8 mouse cellular contexts compared by ENCODE assay signal in the genomic region with DNA sequence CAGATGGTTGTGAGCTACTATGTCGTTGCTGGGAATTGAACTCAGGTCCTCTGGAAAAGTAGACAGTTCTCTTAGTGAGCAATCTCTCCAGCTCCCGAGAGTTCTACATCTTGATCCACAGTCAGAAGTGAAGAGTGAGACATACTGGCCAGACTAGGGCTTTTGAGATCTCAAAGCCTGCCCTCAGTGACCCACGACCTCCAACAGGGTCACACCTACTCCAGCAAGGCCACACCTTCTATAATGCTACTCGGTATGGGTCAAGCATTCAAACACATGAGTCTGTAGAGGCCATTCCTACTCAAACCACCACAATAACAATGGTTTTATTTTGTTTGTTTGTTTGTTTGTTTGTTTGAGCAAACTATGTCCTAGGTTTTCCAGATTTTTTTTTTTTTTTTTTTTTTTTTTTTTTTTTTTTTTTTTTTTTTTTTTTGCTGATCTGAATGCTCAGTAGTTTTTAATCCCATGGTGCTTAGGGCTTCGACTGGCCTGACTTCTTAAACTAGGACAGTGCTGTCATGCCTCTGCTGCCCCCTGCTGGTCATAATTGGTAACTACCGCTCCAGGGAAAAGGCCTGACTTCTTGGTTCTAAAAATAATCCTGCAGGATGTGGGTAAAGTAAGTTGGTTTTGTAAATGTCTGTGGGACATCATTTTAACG. TPM values are rescaled to one million over a fixed set of nuclear protein-coding genes. Genes with fewer than 3 reads are reported as not detected.
DNase-seq lines count a peak whose midpoint lies in the region; ATAC-seq lines count a peak whose summit lies in the region.
"Had no signal": no experiment of that assay in that cellular context is flagged by ENCODE, and none has a peak within 500 bp of the region (broad histone marks: within the 10 kb centered on the region; RNA-seq: fewer than 3 reads in every experiment).

No protein-coding gene starts in this region.

- no peak overlapping the region for H3K27ac ChIP-seq in forebrain, embryonic 14.5 days (ENCODE audit: low read depth, low read length)
- H3K27ac ChIP-seq in hindbrain, embryonic 14.5 days, result no peak overlapping the region
- H3K27ac ChIP-seq: neural tube, embryonic 13.5 days had no signal

- no peak overlapping the region for H3K4me2 ChIP-seq in forebrain, embryonic 14.5 days (ENCODE audit: low read length)
- H3K4me2 ChIP-seq in hindbrain, embryonic 14.5 days (replicated peaks), result no peak overlapping the region
- H3K4me2 ChIP-seq: neural tube, embryonic 13.5 days had no signal

- no peaks in the 10 kb centered on the region for H3K9me3 ChIP-seq in forebrain, embryonic 14.5 days (replicated peaks; ENCODE audit: control insufficient read depth, low read length)
- no peaks in the 10 kb centered on the region for H3K9me3 ChIP-seq in hindbrain, embryonic 14.5 days (ENCODE audit: control insufficient read depth, low read length)
- H3K9me3 ChIP-seq: neural tube, embryonic 13.5 days had no signal

- ATAC-seq in forebrain, embryonic 14.5 days, result peak; percentile 65; the same call in 1 of the 2 replicates
- ATAC-seq in hindbrain, embryonic 14.5 days (ENCODE audit: low FRiP score), result no peak
- peak; percentile 87 for ATAC-seq in megakaryocyte, adult 5-6 weeks (ENCODE audit: poor library complexity, severe bottlenecking)

- H3K4me3 ChIP-seq in forebrain, embryonic 14.5 days (ENCODE audit: low read depth, low read length), result no peak overlapping the region
- no peak overlapping the region for H3K4me3 ChIP-seq in hindbrain, embryonic 14.5 days (replicated peaks; ENCODE audit: low read length)
- H3K4me3 ChIP-seq: neural tube, embryonic 13.5 days had no signal

- H3K9ac ChIP-seq in forebrain, embryonic 14.5 days (ENCODE audit: low read length), result no peak overlapping the region
- H3K9ac ChIP-seq in hindbrain, embryonic 14.5 days, result no peak overlapping the region
- H3K9ac ChIP-seq: neural tube, embryonic 13.5 days had no signal

- 52% methylated on average over 7 of the region's 7 CpGs for WGBS in forebrain, embryonic 14.5 days
- WGBS in hindbrain, embryonic 14.5 days, result 57% methylated on average over 7 of the region's 7 CpGs

- DNase-seq in NIH3T3 (ENCODE audit: low read depth), result peak; percentile 94
- peak; percentile 76 for DNase-seq in c-Kit-positive CD71-negative TER-119-negative erythroid progenitor cells, embryonic 14.5 days (ENCODE audit: low read depth)
- DNase-seq in forebrain, embryonic 14.5 days (ENCODE audit: low spot score), result peak; percentile 89
- DNase-seq in hindbrain, embryonic 14.5 days (ENCODE audit: low spot score), result peak; percentile 88
- peak; percentile 83 to 89 for DNase-seq in left cerebral cortex, adult 18-20 months (ENCODE audit: low spot score in 2 of 2)
- peak; percentile 58 to 79 for DNase-seq in spleen, adult 18-20 months

- no peaks in the 10 kb centered on the region for H3K36me3 ChIP-seq in forebrain, embryonic 14.5 days (ENCODE audit: control insufficient read depth, insufficient read depth, low read length)
- H3K36me3 ChIP-seq in hindbrain, embryonic 14.5 days (replicated peaks; ENCODE audit: control insufficient read depth, insufficient read depth), result no peaks in the 10 kb centered on the region
- H3K36me3 ChIP-seq: neural tube, embryonic 13.5 days had no signal

- no peaks in the 10 kb centered on the region for H3K27me3 ChIP-seq in forebrain, embryonic 14.5 days (replicated peaks; ENCODE audit: control insufficient read depth, insufficient read depth, low read length)
- no peaks in the 10 kb centered on the region for H3K27me3 ChIP-seq in hindbrain, embryonic 14.5 days (ENCODE audit: control insufficient read depth, insufficient read depth, low read length)
- H3K27me3 ChIP-seq: neural tube, embryonic 13.5 days had no signal

- H3K4me1 ChIP-seq in forebrain, embryonic 14.5 days (ENCODE audit: control insufficient read depth, insufficient read depth, low read length), result no peaks in the 10 kb centered on the region
- no peaks in the 10 kb centered on the region; the same call in 1 of the 2 replicates for H3K4me1 ChIP-seq in hindbrain, embryonic 14.5 days (replicated peaks; ENCODE audit: control insufficient read depth, insufficient read depth, low read length)

RNA-seq across cellular contexts. Expression of gene Helb, which starts 12.1 kb away (rescaled TPM):
- polyA plus RNA-seq in forebrain, embryonic 14.5 days (2014; fragmentation: Nextera tagmentation; extraction: Ambion mirVana), result 2.6 and 3.3 TPM in 2 replicates
- polyA plus RNA-seq in hindbrain, embryonic 14.5 days (2014; fragmentation: Nextera tagmentation; extraction: Ambion mirVana), result 2.0 and 2.2 TPM in 2 replicates
- 1 to 10 TPM; 2.7 to 3.0 TPM for total RNA-seq in left cerebral cortex, adult 18-20 months (2021)
- total RNA-seq in megakaryocyte, adult 5-6 weeks (2015), result 16.4 and 17.0 TPM in 2 replicates
- total RNA-seq in megakaryocyte, adult 5-6 weeks (2017), result 32.7 and 33.9 TPM in 2 replicates

Comparison
In these comparisons a context has a peak if more than half of its experiments do, and no peak if none do; other contexts are left out.
1. RNA of gene Helb, which starts 12.1 kb away (total RNA-seq): 16.4 to 33.9 TPM in megakaryocyte, adult 5-6 weeks; 2.7 to 3.0 TPM in left cerebral cortex, adult 18-20 months; every median in the first group is over 4 times any median in the second.
2. Peak in every context shown above with its lines, with median percentiles within 50 percentile points of each other: DNase-seq.